Mouse (Mus musculus) CD8-positive naive resting alpha-beta T cell, adult 57 days (primary cell): ENCODE data around the gene Coro1c. TPM values are rescaled to one million over a fixed set of nuclear protein-coding genes. Genes with fewer than 3 reads are reported as not detected.

Experiments
- total RNA-seq: library from RNA; stranded (reverse); gene quantifications from one replicate; pipeline ENCODE4 v1.2.4, GENCODE M21; 2023

Coro1c gene
- 48.4 TPM for total RNA-seq

GRCm38 (mm10) chr5:113908592-113909441 is at the start of gene Coro1c:
Coro1c (minus strand) TSS chr5:113908758.

GRCm38 (mm10) chr5:113832490-113832901 is 76.1 kb downstream of the Coro1c start, which contains the start of gene Selplg:
Selplg (minus strand) TSS chr5:113832644.

GRCm38 (mm10) chr5:113800280-113800679 is 108.3 kb downstream of the Coro1c start, which contains the start of gene Tmem119:
Tmem119 (minus strand) TSS chr5:113800516.

Other genes with a start within 250 kb of the Coro1c start
- not detected for gene 1700069L16Rik, start 184.0 kb downstream of the Coro1c start, total RNA-seq
- 4.3 TPM for gene Ficd, start 173.0 kb downstream of the Coro1c start, total RNA-seq
- 57.7 TPM for gene Sart3, start 136.2 kb downstream of the Coro1c start, total RNA-seq
- 46.0 TPM for gene Iscu, start 136.0 kb downstream of the Coro1c start, total RNA-seq
- not detected for gene Tmem119, start 108.2 kb downstream of the Coro1c start, total RNA-seq
- 470 TPM for gene Selplg, start 76.1 kb downstream of the Coro1c start, total RNA-seq
- gene Ssh1, start 85.1 kb upstream of the Coro1c start, total RNA-seq, result 25.7 TPM
- 0.77 TPM for gene Dao, start 94.9 kb upstream of the Coro1c start, total RNA-seq
- gene Usp30, start 156.7 kb upstream of the Coro1c start, total RNA-seq, result 21.9 TPM
- gene Svop, start 182.8 kb upstream of the Coro1c start, total RNA-seq, result not detected
- gene Alkbh2, start 219.5 kb upstream of the Coro1c start, total RNA-seq, result 8.5 TPM
- 14.1 TPM for gene Ung, start 221.6 kb upstream of the Coro1c start, total RNA-seq
- gene Acacb, start 237.8 kb upstream of the Coro1c start, total RNA-seq, result 15.8 TPM